In the genomic region with DNA sequence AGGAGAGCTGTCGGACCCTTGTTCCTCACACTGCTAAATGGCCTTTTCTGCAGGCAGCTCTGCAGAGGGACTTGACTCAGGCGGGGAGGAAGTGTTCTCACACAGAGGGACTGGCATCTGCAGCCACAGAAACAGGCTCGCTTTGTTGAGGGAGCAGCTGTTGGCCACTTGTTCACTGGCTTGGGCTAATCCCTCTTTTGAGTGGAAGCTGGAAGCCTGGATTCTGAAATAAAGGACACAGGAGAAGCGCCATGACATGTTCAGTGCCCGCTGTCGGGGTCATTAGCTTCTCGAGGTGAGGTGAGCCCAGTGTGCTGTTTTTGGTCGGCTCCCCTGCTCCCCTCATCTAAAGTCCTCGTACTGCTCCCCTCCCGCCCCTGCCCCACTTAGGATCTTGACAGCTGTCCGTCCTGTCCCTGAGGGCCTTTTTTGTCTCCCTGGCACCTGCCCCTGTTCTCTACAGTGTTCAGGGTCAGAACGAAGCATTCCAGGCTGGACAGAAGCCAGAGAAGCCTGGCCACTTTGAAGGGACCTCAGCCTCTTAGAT, we compare ENCODE assay signal across 8 mouse cellular contexts. TPM values are rescaled to one million over a fixed set of nuclear protein-coding genes. Genes with fewer than 3 reads are reported as not detected.
DNase-seq lines count a peak whose midpoint lies in the region; ATAC-seq and TF ChIP-seq lines count a peak whose summit lies in the region.

No protein-coding gene starts in this region.

- no peaks in the 10 kb centered on the region for H3K36me3 ChIP-seq in heart, embryonic 13.5 days
- no peaks in the 10 kb centered on the region for H3K36me3 ChIP-seq in limb, embryonic 14.5 days (ENCODE audit: control insufficient read depth, insufficient read depth, low read length)
- H3K36me3 ChIP-seq in kidney, embryonic 15.5 days: no peaks in the 10 kb centered on the region
- H3K36me3 ChIP-seq in kidney, adult 2 months (ENCODE audit: control insufficient read depth, insufficient read depth, low read length): no peaks in the 10 kb centered on the region

- H3K9me3 ChIP-seq in heart, embryonic 13.5 days: no peaks in the 10 kb centered on the region; the same call in 1 of the 2 replicates
- H3K9me3 ChIP-seq in limb, embryonic 14.5 days (ENCODE audit: control insufficient read depth, low read length): 0 out of 2 replicates have a peak, but pooled peaks cover 4% of the 10 kb centered on the region
- no peaks in the 10 kb centered on the region for H3K9me3 ChIP-seq in kidney, embryonic 15.5 days (replicated peaks)

- no peak overlapping the region for H3K4me3 ChIP-seq in heart, embryonic 13.5 days
- no peak overlapping the region for H3K4me3 ChIP-seq in limb, embryonic 14.5 days (replicated peaks; ENCODE audit: low read length)
- H3K4me3 ChIP-seq in kidney, embryonic 15.5 days (replicated peaks): no peak overlapping the region
- no peak overlapping the region for H3K4me3 ChIP-seq in kidney, adult 2 months (ENCODE audit: insufficient read depth, low read depth, low read length)

- H3K27me3 ChIP-seq in heart, embryonic 13.5 days (replicated peaks): 0 out of 2 replicates have a peak, but pooled peaks cover 6% of the 10 kb centered on the region
- H3K27me3 ChIP-seq in limb, embryonic 14.5 days (ENCODE audit: control insufficient read depth, insufficient read depth, low read length): no peaks in the 10 kb centered on the region
- peaks cover 6% of the 10 kb centered on the region; the same call in 1 of the 2 replicates for H3K27me3 ChIP-seq in kidney, embryonic 15.5 days
- H3K27me3 ChIP-seq in kidney, adult 2 months (replicated peaks; ENCODE audit: control insufficient read depth, insufficient read depth, low read length): no peaks in the 10 kb centered on the region; the same call in 1 of the 2 replicates

- no peak for ATAC-seq in heart, embryonic 13.5 days (ENCODE audit: extremely low read depth, insufficient number of reproducible peaks, low FRiP score, low TSS enrichment)
- peak; percentile 49 for ATAC-seq in limb, embryonic 14.5 days (ENCODE audit: low FRiP score, low read depth)
- no peak for ATAC-seq in kidney, embryonic 15.5 days (replicated peaks; ENCODE audit: low FRiP score)

- peak overlapping the region; percentile 56 for H3K9ac ChIP-seq in heart, embryonic 13.5 days
- no peak overlapping the region for H3K9ac ChIP-seq in limb, embryonic 14.5 days (ENCODE audit: low read depth, low read length, severe bottlenecking)
- H3K9ac ChIP-seq in kidney, embryonic 15.5 days: no peak overlapping the region

- WGBS in heart, embryonic 13.5 days: 11% methylated on average over 11 of the region's 12 CpGs
- 7% methylated on average over 10 of the region's 12 CpGs for WGBS in limb, embryonic 14.5 days
- WGBS in kidney, embryonic 15.5 days: 23% methylated on average over 12 of the region's 12 CpGs
- 50% methylated on average over 12 of the region's 12 CpGs for WGBS in kidney, adult 2 months

- intact Hi-C loops in heart, postnatal 14 days (cut with DNase I): no loop called here

- H3K27ac ChIP-seq in heart, embryonic 13.5 days (replicated peaks): 0 out of 2 replicates have a peak overlapping the region, but pooled peaks have one; percentile 36
- no peak overlapping the region for H3K27ac ChIP-seq in limb, embryonic 14.5 days (replicated peaks; ENCODE audit: low read depth, low read length)
- H3K27ac ChIP-seq in kidney, embryonic 15.5 days: no peak overlapping the region
- no peak overlapping the region for H3K27ac ChIP-seq in kidney, adult 2 months (ENCODE audit: insufficient read depth, low read depth, low read length)

- no peak for TF ChIP-seq POLR2A in limb, embryonic 14.5 days (IDR thresholded peaks at IDR 0.05; ENCODE audit: borderline replicate concordance, extremely low read depth, insufficient read depth, insufficient read length)
- no peak for TF ChIP-seq POLR2A in kidney, adult 2 months (IDR thresholded peaks at IDR 0.05; ENCODE audit: low read depth, low read length)

- H3K4me1 ChIP-seq in heart, embryonic 13.5 days: peaks cover 33% of the 10 kb centered on the region
- peaks cover 52% of the 10 kb centered on the region for H3K4me1 ChIP-seq in limb, embryonic 14.5 days (ENCODE audit: control insufficient read depth, insufficient read depth, low read length)
- H3K4me1 ChIP-seq in kidney, embryonic 15.5 days: peaks cover 32% of the 10 kb centered on the region
- H3K4me1 ChIP-seq in kidney, adult 2 months (ENCODE audit: control insufficient read depth, insufficient read depth, low read length): no peaks in the 10 kb centered on the region

- DNase-seq in heart, adult 9 months (ENCODE audit: low spot score in 2 of 2): no peak
- DNase-seq in embryo, embryonic 11 days: peak; percentile 72
- peak; percentile 6 to 52 for DNase-seq in heart, postnatal 14 days
- DNase-seq in limb, embryonic 14.5 days (ENCODE audit: low spot score): peak; percentile 64
- no peak for DNase-seq in kidney, adult 2 months
- DNase-seq in kidney, adult 8-10 months: no peak

- no peak for TF ChIP-seq CTCF in kidney, adult 2 months (conservative IDR thresholded peaks at IDR 0.05; ENCODE audit: insufficient read depth, insufficient read length, low read depth, low read length)

- H3K4me2 ChIP-seq in heart, embryonic 13.5 days: peak overlapping the region; percentile 54
- H3K4me2 ChIP-seq in limb, embryonic 14.5 days (replicated peaks; ENCODE audit: low read depth, low read length, severe bottlenecking): no peak overlapping the region; the same call in 1 of the 2 replicates
- H3K4me2 ChIP-seq in kidney, embryonic 15.5 days: no peak overlapping the region

RNA-seq across cellular contexts. Expression of a gene that starts 36.6 kb away (rescaled TPM):
- 5.7 and 6.8 TPM in 2 replicates for polyA plus RNA-seq in heart, embryonic 13.5 days (2015; fragmentation: Nextera tagmentation; extraction: Ambion mirVana)
- 1 to 10 TPM; 1.2 to 2.1 TPM for total RNA-seq in heart, postnatal 14 days (2021)
- polyA plus RNA-seq in limb, embryonic 14.5 days (2012; rRNA removed): 21.9 and 22.6 TPM in 2 replicates
- polyA plus RNA-seq in limb, embryonic 14.5 days (2014; fragmentation: Nextera tagmentation; extraction: Ambion mirVana): 6.4 and 8.5 TPM in 2 replicates
- polyA plus RNA-seq in kidney, embryonic 15.5 days (2015; fragmentation: Nextera tagmentation; extraction: Ambion mirVana): 4.7 and 4.9 TPM in 2 replicates
- 0.45 and 0.61 TPM in 2 replicates for polyA plus RNA-seq in kidney, adult 2 months (2012; rRNA removed)

RNA-seq across cellular contexts. Expression of a gene that starts 45.7 kb away (rescaled TPM):
- 13.9 and 17.3 TPM in 2 replicates for polyA plus RNA-seq in heart, embryonic 13.5 days (2015; fragmentation: Nextera tagmentation; extraction: Ambion mirVana)
- total RNA-seq in heart, postnatal 14 days (2021): 1 to 10 TPM; 6.9 to 7.5 TPM
- polyA plus RNA-seq in limb, embryonic 14.5 days (2012; rRNA removed): 19.4 and 23.5 TPM in 2 replicates
- 10.0 and 14.1 TPM in 2 replicates for polyA plus RNA-seq in limb, embryonic 14.5 days (2014; fragmentation: Nextera tagmentation; extraction: Ambion mirVana)
- 10.4 and 11.6 TPM in 2 replicates for polyA plus RNA-seq in kidney, embryonic 15.5 days (2015; fragmentation: Nextera tagmentation; extraction: Ambion mirVana)
- polyA plus RNA-seq in kidney, adult 2 months (2012; rRNA removed): 2.4 and 3.4 TPM in 2 replicates

RNA-seq across cellular contexts. Expression of a gene that starts 50.7 kb away (rescaled TPM):
- 0.56 and 0.60 TPM in 2 replicates for polyA plus RNA-seq in heart, embryonic 13.5 days (2015; fragmentation: Nextera tagmentation; extraction: Ambion mirVana)
- not detected for total RNA-seq in heart, postnatal 14 days (2021)
- 1.9 and 2.3 TPM in 2 replicates for polyA plus RNA-seq in limb, embryonic 14.5 days (2012; rRNA removed)
- 1.1 and 1.3 TPM in 2 replicates for polyA plus RNA-seq in limb, embryonic 14.5 days (2014; fragmentation: Nextera tagmentation; extraction: Ambion mirVana)
- 0.10 and 0.14 TPM in 2 replicates for polyA plus RNA-seq in kidney, embryonic 15.5 days (2015; fragmentation: Nextera tagmentation; extraction: Ambion mirVana)
- polyA plus RNA-seq in kidney, adult 2 months (2012; rRNA removed): 0.02 and 0.03 TPM in 2 replicates

Comparison
In these comparisons a context has a peak if more than half of its experiments do, and no peak if none do; other contexts are left out.
1. DNase-seq: peak in embryo, embryonic 11 days (single experiment), heart, postnatal 14 days (2 of 2) and limb, embryonic 14.5 days (single experiment); none in heart, adult 9 months (0 of 2), kidney, adult 2 months (single experiment) and kidney, adult 8-10 months (0 of 2).